Mouse (Mus musculus): ENCODE data around the gene Lmbrd1. TPM values are rescaled to one million over a fixed set of nuclear protein-coding genes. Genes with fewer than 3 reads are reported as not detected.
"Not testable (repeated sequence)": the region's sequence is repeated elsewhere in the genome, so short reads cannot be mapped to it uniquely, and the experiment has no call there.

Lmbrd1 gene
- 18.5 and 28.3 TPM in 2 replicates for polyA plus RNA-seq (2012; rRNA removed)

GRCm38 (mm10) chr1:24678205-24678917 is at the start of gene Lmbrd1:
Lmbrd1 (plus strand) TSS chr1:24678630.
- H3K27ac ChIP-seq (ENCODE audit: insufficient read depth, low read length): peak within 1 kb of the TSS; percentile 97
- WGBS: under 1% methylated on average over 48 of the region's 54 CpGs

DNA sequence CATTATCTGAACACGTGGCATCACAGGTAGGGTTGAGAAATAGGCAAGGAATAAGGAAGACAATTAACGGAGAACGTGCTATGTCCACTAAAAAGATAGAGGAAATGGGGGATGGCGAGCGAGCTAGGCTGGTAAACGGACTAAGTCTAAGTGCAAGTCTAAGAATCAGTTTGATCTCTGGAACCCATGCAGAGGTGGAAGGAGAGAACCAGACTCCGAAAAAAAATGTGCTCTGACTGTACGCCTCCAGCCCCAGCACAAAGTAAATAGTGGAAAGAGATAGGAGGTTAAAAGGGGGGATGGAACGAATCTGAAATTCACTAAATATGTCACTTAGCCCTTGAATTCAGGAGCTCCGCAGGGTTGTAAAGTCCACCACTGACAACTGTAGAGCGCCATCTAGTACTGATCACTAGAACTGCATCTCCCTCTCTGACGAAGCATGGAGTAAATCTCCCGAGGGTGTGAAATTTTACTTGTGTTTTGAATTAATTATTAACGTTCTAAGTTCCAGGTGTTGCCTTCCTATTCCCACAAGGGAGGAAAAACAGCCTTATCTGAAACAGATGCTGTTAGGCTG is 44.8 kb upstream of the Lmbrd1 start:
- H3K27ac ChIP-seq (ENCODE audit: insufficient read depth, low read length): no peak overlapping the region
- 30% methylated on average over 14 of the region's 14 CpGs for WGBS
- no peaks in the 10 kb centered on the region for H3K27me3 ChIP-seq (ENCODE audit: control insufficient read depth, insufficient read depth, low read length)
- TF ChIP-seq POLR2A (IDR thresholded peaks at IDR 0.05; ENCODE audit: low read depth, low read length): no peak
- no peak for TF ChIP-seq CTCF (IDR thresholded peaks at IDR 0.05; ENCODE audit: extremely low read depth, insufficient read depth, insufficient read length, insufficient replicate concordance)
- no peaks in the 10 kb centered on the region for H3K4me1 ChIP-seq (ENCODE audit: control insufficient read depth, insufficient read depth, insufficient read length)
- no peaks in the 10 kb centered on the region for H3K36me3 ChIP-seq (ENCODE audit: control insufficient read depth, insufficient read depth, low read length)
- H3K4me3 ChIP-seq (ENCODE audit: extremely low read depth, insufficient read depth, insufficient read length): no peak overlapping the region
- no peak for DNase-seq (ENCODE audit: low read depth in 1 of 2, low spot score in 2 of 2)

More at GRCm38 (mm10) chr1:24678205-24678917, at the start of gene Lmbrd1:
- Histone ChIP-seq H3K36me3 (ENCODE audit: control insufficient read depth, insufficient read depth, low read length) (no peaks in the 10 kb centered on the region), H3K4me1 (ENCODE audit: control insufficient read depth, insufficient read depth, insufficient read length) (peaks cover 4% of the 10 kb centered on the region; the same call in 1 of the 2 replicates), H3K27me3 (ENCODE audit: control insufficient read depth, insufficient read depth, low read length) (no peaks in the 10 kb centered on the region), H3K4me3 (ENCODE audit: extremely low read depth, insufficient read depth, insufficient read length) (peak within 1 kb of the TSS; percentile 98)
- DNase-seq (ENCODE audit: low read depth in 1 of 2, low spot score in 2 of 2): peak; percentile 90 to 94
- TF ChIP-seq CTCF (IDR thresholded peaks at IDR 0.05; ENCODE audit: extremely low read depth, insufficient read depth, insufficient read length, insufficient replicate concordance): peak; percentile 89
- peak; percentile 36 for TF ChIP-seq POLR2A (IDR thresholded peaks at IDR 0.05; ENCODE audit: low read depth, low read length)

DNA sequence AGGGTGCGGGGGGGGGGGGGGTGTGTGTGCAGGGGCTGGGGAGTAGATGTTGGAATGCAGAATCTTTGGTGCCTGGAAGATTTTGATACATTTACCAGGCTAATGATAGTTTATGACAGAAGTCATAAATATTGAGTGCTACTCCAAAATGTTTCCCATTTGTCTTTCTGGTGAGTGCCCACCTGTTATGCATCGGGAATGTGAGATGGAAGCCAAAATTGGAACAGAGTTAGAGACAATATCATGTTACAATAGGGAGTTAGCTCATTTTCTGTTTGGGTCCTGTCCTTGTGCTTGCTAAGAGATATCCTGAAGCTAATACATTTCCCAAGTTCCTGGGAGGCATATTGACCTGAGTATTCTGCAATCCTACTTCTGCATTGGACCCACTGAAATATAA is 28.3 kb upstream of the Lmbrd1 start:
- Histone ChIP-seq H3K36me3 (ENCODE audit: control insufficient read depth, insufficient read depth, low read length) (no peaks in the 10 kb centered on the region), H3K27ac (ENCODE audit: insufficient read depth, low read length) (no peak overlapping the region), H3K4me1 (ENCODE audit: control insufficient read depth, insufficient read depth, insufficient read length) (no peaks in the 10 kb centered on the region), H3K27me3 (ENCODE audit: control insufficient read depth, insufficient read depth, low read length) (no peaks in the 10 kb centered on the region), H3K4me3 (ENCODE audit: extremely low read depth, insufficient read depth, insufficient read length) (no peak overlapping the region)
- TF ChIP-seq CTCF (IDR thresholded peaks at IDR 0.05; ENCODE audit: extremely low read depth, insufficient read depth, insufficient read length, insufficient replicate concordance) (no peak), POLR2A (IDR thresholded peaks at IDR 0.05; ENCODE audit: low read depth, low read length) (no peak)
- 70% methylated on average over 2 of the region's 2 CpGs for WGBS
- DNase-seq (ENCODE audit: low read depth in 1 of 2, low spot score in 2 of 2): no peak

DNA sequence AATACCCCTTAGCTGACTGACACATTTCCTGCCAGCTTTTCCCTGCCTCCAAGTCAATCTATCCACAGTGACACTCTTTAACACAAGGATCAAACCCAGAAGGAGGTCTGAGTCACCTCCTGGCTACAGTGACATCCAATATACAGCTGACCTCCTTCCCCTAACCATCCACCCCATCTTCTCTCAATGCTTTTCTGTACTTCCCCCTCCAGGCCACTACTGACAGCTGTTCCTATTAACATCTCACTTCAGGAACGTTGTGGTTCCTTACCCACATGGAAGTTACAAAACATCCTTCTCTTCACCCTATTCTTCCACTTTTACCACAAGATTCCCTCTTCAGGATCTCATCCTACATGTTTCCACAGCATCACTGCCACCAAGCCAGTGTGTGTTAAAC is 18.5 kb upstream of the Lmbrd1 start:
- WGBS: 39% methylated on average over 1 of the region's 1 CpGs
- H3K4me1 ChIP-seq (ENCODE audit: control insufficient read depth, insufficient read depth, insufficient read length): no peaks in the 10 kb centered on the region
- no peak for DNase-seq (ENCODE audit: low read depth in 1 of 2, low spot score in 2 of 2)
- no peak overlapping the region for H3K27ac ChIP-seq (ENCODE audit: insufficient read depth, low read length)
- no peak overlapping the region for H3K4me3 ChIP-seq (ENCODE audit: extremely low read depth, insufficient read depth, insufficient read length)
- H3K36me3 ChIP-seq (ENCODE audit: control insufficient read depth, insufficient read depth, low read length): no peaks in the 10 kb centered on the region
- H3K27me3 ChIP-seq (ENCODE audit: control insufficient read depth, insufficient read depth, low read length): no peaks in the 10 kb centered on the region
- TF ChIP-seq CTCF (IDR thresholded peaks at IDR 0.05; ENCODE audit: extremely low read depth, insufficient read depth, insufficient read length, insufficient replicate concordance): no peak
- TF ChIP-seq POLR2A (IDR thresholded peaks at IDR 0.05; ENCODE audit: low read depth, low read length): no peak

DNA sequence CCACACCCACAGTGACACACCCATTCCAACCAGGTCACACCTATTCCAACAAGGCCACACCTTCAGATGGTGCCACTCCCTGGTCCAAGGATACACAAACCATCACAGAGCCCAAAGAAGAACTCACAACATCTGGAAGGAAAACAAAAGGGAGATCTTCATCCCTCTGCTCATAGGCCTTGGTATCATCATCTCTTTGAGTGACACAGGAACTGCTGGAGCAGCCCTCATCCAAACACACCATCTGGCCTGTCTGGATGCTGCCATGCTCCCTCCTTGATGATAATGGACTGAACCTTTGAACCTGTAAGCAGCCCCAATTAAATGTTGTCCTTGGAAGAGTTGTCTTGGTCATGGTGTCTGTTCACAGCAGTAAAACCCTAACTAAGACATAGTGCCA is 17.8 kb upstream of the Lmbrd1 start:
- not testable (repeated sequence) for H3K4me3 ChIP-seq (ENCODE audit: extremely low read depth, insufficient read depth, insufficient read length); DNase-seq (ENCODE audit: low read depth in 1 of 2, low spot score in 2 of 2); H3K4me1 ChIP-seq (ENCODE audit: control insufficient read depth, insufficient read depth, insufficient read length); H3K27me3 ChIP-seq (ENCODE audit: control insufficient read depth, insufficient read depth, low read length); H3K36me3 ChIP-seq (ENCODE audit: control insufficient read depth, insufficient read depth, low read length); H3K27ac ChIP-seq (ENCODE audit: insufficient read depth, low read length)

- TF ChIP-seq CTCF (IDR thresholded peaks at IDR 0.05; ENCODE audit: extremely low read depth, insufficient read depth, insufficient read length, insufficient replicate concordance): no peak
- TF ChIP-seq POLR2A (IDR thresholded peaks at IDR 0.05; ENCODE audit: low read depth, low read length): no peak
- 78% methylated on average over 3 of the region's 3 CpGs for WGBS
- no peaks in the 10 kb centered on the region for H3K27me3 ChIP-seq (ENCODE audit: control insufficient read depth, insufficient read depth, low read length)
Observed at GRCm38 (mm10) chr1:24661551-24661950, 16.9 kb upstream of the Lmbrd1 start.

GRCm38 (mm10) chr1:24664158-24664557 is 14.3 kb upstream of the Lmbrd1 start:
- no peaks in the 10 kb centered on the region for H3K36me3 ChIP-seq (ENCODE audit: control insufficient read depth, insufficient read depth, low read length)
- H3K4me3 ChIP-seq (ENCODE audit: extremely low read depth, insufficient read depth, insufficient read length): no peak overlapping the region
- H3K27ac ChIP-seq (ENCODE audit: insufficient read depth, low read length): no peak overlapping the region
- no peak for DNase-seq (ENCODE audit: low read depth in 1 of 2, low spot score in 2 of 2)
- TF ChIP-seq CTCF (IDR thresholded peaks at IDR 0.05; ENCODE audit: extremely low read depth, insufficient read depth, insufficient read length, insufficient replicate concordance) (no peak), POLR2A (IDR thresholded peaks at IDR 0.05; ENCODE audit: low read depth, low read length) (no peak)
- no peaks in the 10 kb centered on the region for H3K4me1 ChIP-seq (ENCODE audit: control insufficient read depth, insufficient read depth, insufficient read length)
- H3K27me3 ChIP-seq (ENCODE audit: control insufficient read depth, insufficient read depth, low read length): no peaks in the 10 kb centered on the region

More at GRCm38 (mm10) chr1:24661551-24661950, 16.9 kb upstream of the Lmbrd1 start:
- no peak for DNase-seq (ENCODE audit: low read depth in 1 of 2, low spot score in 2 of 2)
- Histone ChIP-seq H3K4me3 (ENCODE audit: extremely low read depth, insufficient read depth, insufficient read length) (no peak overlapping the region), H3K27ac (ENCODE audit: insufficient read depth, low read length) (no peak overlapping the region), H3K4me1 (ENCODE audit: control insufficient read depth, insufficient read depth, insufficient read length) (no peaks in the 10 kb centered on the region), H3K36me3 (ENCODE audit: control insufficient read depth, insufficient read depth, low read length) (no peaks in the 10 kb centered on the region)
